Mouse (Mus musculus) CH12.LX (cell line): ENCODE measurements around the gene Arfip1.

Experiments used
- CTCF ChIP-seq, 2 experiments: IDR thresholded peaks in 1 of 2; conservative IDR thresholded peaks in 1 of 2; 2 replicates each; pipeline ENCODE4 v1.5.1; 2011 to 2012; ENCODE audit warnings: low read depth in 2 of 2, low read length in 2 of 2, improper control_type of control experiment in 1 of 2, inconsistent platforms in 1 of 2, mild to moderate bottlenecking in 1 of 2, moderate library complexity in 1 of 2
- E2F4 ChIP-seq: IDR thresholded peaks from 2 replicates; pipeline ENCODE4 v1.6.1; 2011; ENCODE audit warnings: low read depth, low read length, improper control_type of control experiment; ENCODE audit not compliant: insufficient replicate concordance
- ELF1 ChIP-seq: IDR thresholded peaks from 2 replicates; pipeline ENCODE4 v1.6.1; 2014; ENCODE audit warnings: low read depth, mild to moderate bottlenecking, inconsistent platforms, low read length, improper control_type of control experiment
- EP300 ChIP-seq: IDR thresholded peaks from 2 replicates; pipeline ENCODE4 v1.6.1; 2011; ENCODE audit warnings: low read length, improper control_type of control experiment
- IRF4 ChIP-seq: IDR thresholded peaks from 2 replicates; pipeline ENCODE4 v1.6.1; 2014; ENCODE audit warnings: low read depth, mild to moderate bottlenecking, inconsistent platforms, low read length, improper control_type of control experiment
- MAFK ChIP-seq: IDR thresholded peaks from 2 replicates; pipeline ENCODE4 v1.6.1; 2011; ENCODE audit warnings: low read length, improper control_type of control experiment; ENCODE audit not compliant: insufficient replicate concordance
- MAZ ChIP-seq: IDR thresholded peaks from 2 replicates; pipeline ENCODE4 v1.6.1; 2012; ENCODE audit warnings: low read depth, mild to moderate bottlenecking, inconsistent platforms, low read length, improper control_type of control experiment, moderate library complexity
- POLR2A ChIP-seq: IDR thresholded peaks from 2 replicates; pipeline ENCODE4 v1.6.1; 2011; ENCODE audit warnings: low read depth, mild to moderate bottlenecking, improper control_type of control experiment, low read length
- POLR2AphosphoS2 ChIP-seq: IDR thresholded peaks from 2 replicates; pipeline ENCODE4 v1.6.1; 2011; ENCODE audit warnings: low read depth, low read length, improper control_type of control experiment
- USF2 ChIP-seq: conservative IDR thresholded peaks from 2 replicates; pipeline ENCODE4 v1.6.1; 2011; ENCODE audit warnings: low read depth, low read length, improper control_type of control experiment
- ZC3H11A ChIP-seq: IDR thresholded peaks from 2 replicates; pipeline ENCODE4 v1.6.1; 2012; ENCODE audit warnings: low read depth, mild to moderate bottlenecking, inconsistent platforms, low read length, improper control_type of control experiment
- ZKSCAN1 ChIP-seq: IDR thresholded peaks from 2 replicates; pipeline ENCODE4 v1.6.1; 2012; ENCODE audit warnings: low read depth, inconsistent platforms, low read length, improper control_type of control experiment, borderline replicate concordance
- ZNF384 ChIP-seq: IDR thresholded peaks from 2 replicates; pipeline ENCODE4 v1.6.1; 2012; ENCODE audit warnings: low read depth, low read length, improper control_type of control experiment, inconsistent platforms

DNA sequence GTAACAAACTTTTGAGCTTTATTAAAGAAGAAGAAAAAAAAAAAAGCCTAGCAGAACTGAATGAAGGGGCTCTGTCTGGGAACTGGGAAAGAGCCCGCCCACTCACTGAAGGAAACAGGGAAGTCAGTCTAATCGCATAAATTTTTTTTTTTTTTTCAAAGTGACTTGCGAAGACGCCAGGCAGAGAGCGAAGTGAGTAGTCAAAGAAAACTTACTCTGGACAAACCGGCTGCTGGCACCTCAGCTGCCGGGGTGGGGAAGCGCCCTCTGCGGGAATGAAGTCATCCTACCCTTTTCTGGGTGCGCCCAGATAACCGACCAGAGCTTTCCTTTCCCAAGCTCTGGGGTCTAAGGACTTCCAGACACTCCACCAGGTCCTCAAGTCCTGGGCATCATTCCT, 101.3 kb downstream of the Arfip1 start:
- TF ChIP-seq CTCF (conservative IDR thresholded peaks at IDR 0.05 in 1 of 2, IDR thresholded peaks at IDR 0.05 in 1 of 2; ENCODE audit: low read depth in 2 of 2, low read length in 2 of 2) (no peak), E2F4 (no peak), ELF1 (no peak), POLR2A (no peak), USF2 (no peak), EP300 (no peak), MAFK (no peak), ZC3H11A (no peak), IRF4 (no peak), POLR2AphosphoS2 (no peak), MAZ (no peak), ZKSCAN1 (no peak), ZNF384 (no peak)
